Mouse (Mus musculus): Measurements from ENCODE around the gene Swt1.
"Not testable (repeated sequence)": the region's sequence is repeated elsewhere in the genome, so short reads cannot be mapped to it uniquely, and the experiment has no call there.

Swt1 gene

GRCm38 (mm10) chr1:151428263-151429221 is at the start of gene Swt1, which contains the start of gene Trmt1l:
Gene Swt1, minus strand, starts transcription at chr1:151428455.
Gene Trmt1l, plus strand, starts transcription at chr1:151428542.
- DNase-seq: peak; percentile 99

GRCm38 (mm10) chr1:151472386-151472785 is 44.1 kb upstream of the Swt1 start:
- DNase-seq: not testable (repeated sequence)

DNA sequence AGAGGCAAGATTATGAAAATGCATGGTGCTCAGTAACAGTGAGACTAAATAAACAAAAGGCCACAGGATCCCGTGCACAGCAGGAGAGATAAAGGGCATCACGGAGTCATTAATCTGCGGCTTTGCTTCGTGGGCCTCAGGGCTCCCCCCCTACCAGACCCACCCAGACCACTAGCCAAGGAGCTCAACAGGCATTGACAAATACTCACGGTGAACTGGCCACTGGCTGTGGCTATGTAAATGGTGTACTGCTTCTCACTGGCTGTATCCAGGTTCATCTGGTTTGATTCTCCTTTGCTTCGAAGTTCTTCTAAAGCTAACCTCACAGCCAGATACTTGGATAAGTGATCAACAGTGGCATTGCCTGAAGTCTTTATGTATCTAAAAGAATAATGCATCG is 43.2 kb upstream of the Swt1 start:
- no peak for DNase-seq

- no peak for DNase-seq
Measured at GRCm38 (mm10) chr1:151466571-151466970, 38.3 kb upstream of the Swt1 start.

- DNase-seq: no peak
Measured at GRCm38 (mm10) chr1:151464914-151465313, 36.7 kb upstream of the Swt1 start.

- DNase-seq: no peak
Measured at GRCm38 (mm10) chr1:151461265-151461664, 33.0 kb upstream of the Swt1 start.

DNA sequence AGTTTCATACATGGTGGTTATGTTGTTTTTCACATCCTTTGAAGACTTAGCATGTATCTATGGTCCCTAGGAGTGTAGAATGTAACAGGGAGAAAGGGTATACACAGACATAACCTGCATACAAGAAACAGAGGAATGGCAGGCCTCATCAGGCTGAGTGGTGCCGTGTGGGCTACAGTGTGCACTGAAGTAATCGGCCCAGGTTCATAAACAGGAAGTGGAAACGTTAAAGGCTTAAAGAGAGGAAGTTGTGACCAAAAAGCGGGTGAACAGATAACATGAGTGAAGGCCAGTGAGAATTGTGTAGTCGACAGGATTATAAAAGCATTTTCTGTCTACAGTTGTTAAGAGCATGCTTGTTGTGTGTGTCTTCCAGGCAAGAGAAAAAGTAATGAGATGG is 28.8 kb upstream of the Swt1 start:
- DNase-seq: no peak

- no peak for DNase-seq
Measured at GRCm38 (mm10) chr1:151451946-151452345, 23.7 kb upstream of the Swt1 start.

DNA sequence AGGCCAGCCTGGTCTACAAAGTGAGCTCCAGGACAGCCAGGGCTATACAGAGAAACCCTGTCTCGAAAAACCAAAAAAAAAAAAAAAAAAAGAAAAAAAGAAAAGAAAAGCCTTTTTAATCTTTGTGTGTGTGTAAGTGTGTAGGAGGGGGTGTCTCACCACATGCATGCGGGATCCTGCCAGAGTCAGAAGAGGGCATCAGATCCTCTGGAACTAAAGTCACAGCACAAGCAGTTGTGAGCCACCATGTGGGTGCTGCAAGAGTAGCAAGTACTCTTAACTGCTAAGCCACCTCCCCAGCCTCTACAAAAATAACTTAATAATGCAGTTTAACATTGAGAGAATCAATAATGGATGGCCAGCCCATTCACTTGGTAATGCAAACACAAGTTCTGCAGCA is 22.6 kb upstream of the Swt1 start:
- DNase-seq: no peak

DNA sequence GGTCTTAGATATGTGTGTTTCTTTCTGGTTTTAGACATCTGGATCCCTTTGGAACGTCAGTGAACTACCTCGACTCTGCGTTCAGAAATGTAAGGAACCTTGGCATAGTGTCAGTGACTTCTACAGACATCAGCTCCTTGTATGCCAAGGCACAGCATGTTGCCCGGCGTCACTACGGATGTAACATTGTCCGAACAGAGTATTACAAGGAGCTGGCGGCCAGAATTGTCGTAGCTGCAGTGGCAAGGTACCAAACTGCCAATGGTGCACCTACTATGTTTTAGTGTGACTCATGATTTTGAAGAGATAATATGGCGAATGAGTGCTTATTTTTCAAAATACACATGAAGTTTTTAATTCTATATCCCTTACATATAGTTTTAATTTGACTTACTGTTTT is 21.6 kb upstream of the Swt1 start:
- no peak for DNase-seq

GRCm38 (mm10) chr1:151435431-151435830 is 7.2 kb upstream of the Swt1 start:
- no peak for DNase-seq

- DNase-seq: no peak
Measured at GRCm38 (mm10) chr1:151429316-151429715, 1.1 kb upstream of the Swt1 start.

- no peak for DNase-seq
Measured at GRCm38 (mm10) chr1:151427888-151428262, 380 bp downstream of the Swt1 start.

GRCm38 (mm10) chr1:151426947-151427600 is 1.2 kb downstream of the Swt1 start:
- DNase-seq: no peak

- no peak for DNase-seq
Measured at GRCm38 (mm10) chr1:151422178-151422577, 6.1 kb downstream of the Swt1 start.

- DNase-seq: no peak
Measured at GRCm38 (mm10) chr1:151409827-151410226, 18.4 kb downstream of the Swt1 start.

GRCm38 (mm10) chr1:151390029-151390428 is 38.2 kb downstream of the Swt1 start:
- no peak for DNase-seq

GRCm38 (mm10) chr1:151377353-151377752 is 50.9 kb downstream of the Swt1 start:
- DNase-seq: no peak

DNA sequence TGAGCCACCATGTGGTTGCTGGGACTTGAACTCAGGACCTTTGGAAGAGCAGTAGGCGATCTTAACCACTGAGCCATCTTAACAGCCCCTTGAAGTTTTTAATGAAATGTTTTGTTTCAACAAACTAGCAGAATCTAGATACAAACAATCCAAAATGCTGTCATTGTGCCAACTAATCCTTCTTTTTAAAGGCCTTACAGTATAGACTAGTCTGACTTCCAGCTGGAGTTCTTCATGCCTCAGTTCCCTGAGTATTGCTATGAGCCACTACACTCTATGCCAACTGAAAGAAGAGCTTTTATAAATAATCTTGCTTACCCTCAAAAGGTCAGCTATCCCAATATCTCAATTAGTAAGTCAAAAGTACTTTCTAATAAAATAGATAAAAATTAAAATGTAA is 55.4 kb downstream of the Swt1 start:
- no peak for DNase-seq

GRCm38 (mm10) chr1:151371543-151371942 is 56.7 kb downstream of the Swt1 start:
- no peak for DNase-seq

GRCm38 (mm10) chr1:151370573-151370972 is 57.7 kb downstream of the Swt1 start:
- no peak for DNase-seq

GRCm38 (mm10) chr1:151368444-151368843 is 59.8 kb downstream of the Swt1 start:
- no peak for DNase-seq

GRCm38 (mm10) chr1:151367721-151368324 is 60.4 kb downstream of the Swt1 start:
- DNase-seq: no peak

Data from right cerebral cortex, adult 18-20 months (tissue).